Mouse (Mus musculus) liver, embryonic 15.5 days (tissue): ENCODE data around the gene Gm3755. TPM values are rescaled to one million over a fixed set of nuclear protein-coding genes. Genes with fewer than 3 reads are reported as not detected.
"Not testable (repeated sequence)": the region's sequence is repeated elsewhere in the genome, so short reads cannot be mapped to it uniquely, and the experiment has no call there.

ENCODE experiments used
- ATAC-seq: fragments of 200-750 bp; cut with Nextera tagmentation; 2 replicates; pipeline ENCODE4 v1.8.0; 2017; ENCODE audit warnings: moderate number of reproducible peaks, mild to moderate bottlenecking, moderate library complexity; ENCODE audit not compliant: insufficient read depth
- H3K27ac ChIP-seq: fragments of 300-500 bp; sonication (generic); replicated peaks from 2 replicates; pipeline ENCODE4 v1.5.1; 2015; ENCODE audit warnings: mild to moderate bottlenecking, inconsistent platforms
- H3K27me3 ChIP-seq: fragments of 300-500 bp; sonication (generic); 2 replicates; pipeline ENCODE4 v1.6.1; 2015; ENCODE audit warnings: mild to moderate bottlenecking, inconsistent platforms
- H3K36me3 ChIP-seq: fragments of 300-500 bp; sonication (generic); replicated peaks from 2 replicates; pipeline ENCODE4 v1.6.1; 2015; ENCODE audit warnings: moderate library complexity, mild to moderate bottlenecking, inconsistent platforms
- H3K4me1 ChIP-seq: fragments of 300-500 bp; sonication (generic); replicated peaks from 2 replicates; pipeline ENCODE4 v1.6.1; 2015; ENCODE audit warnings: inconsistent platforms
- H3K4me2 ChIP-seq: fragments of 300-500 bp; sonication (generic); 2 replicates; pipeline ENCODE4 v1.6.1; 2015; ENCODE audit warnings: moderate library complexity, mild to moderate bottlenecking, inconsistent platforms
- H3K4me3 ChIP-seq: fragments of 300-500 bp; sonication (generic); replicated peaks from 2 replicates; pipeline ENCODE4 v1.5.1; 2015; ENCODE audit warnings: mild to moderate bottlenecking, inconsistent platforms
- H3K9ac ChIP-seq: fragments of 300-500 bp; sonication (generic); 2 replicates; pipeline ENCODE4 v1.6.1; 2015; ENCODE audit warnings: moderate library complexity, mild to moderate bottlenecking, inconsistent platforms
- H3K9me3 ChIP-seq: fragments of 300-500 bp; sonication (generic); replicated peaks from 2 replicates; pipeline ENCODE4 v1.6.1; 2016; ENCODE audit warnings: inconsistent platforms
- whole genome bisulfite sequencing: fragments of 180-500 bp; shearing (Covaris S2); methylation state at CpG from one replicate; pipeline ENCODE4 v1.1.7; 2015; ENCODE audit warnings: mixed read lengths; ENCODE audit not compliant: insufficient replicate concordance; 5-methylcytosine and 5-hydroxymethylcytosine counted together
- polyA plus RNA-seq: library from polyadenylated mRNA; unstranded; fragments of >200 nt; fragmentation: Nextera tagmentation; extraction: Ambion mirVana; gene quantifications from 2 replicates; pipeline ENCODE4 v1.2.1, GENCODE M21; 2015

Gene Gm3755
- polyA plus RNA-seq, result 0.12 TPM in 1 of 2 replicates, not detected in the other

DNA sequence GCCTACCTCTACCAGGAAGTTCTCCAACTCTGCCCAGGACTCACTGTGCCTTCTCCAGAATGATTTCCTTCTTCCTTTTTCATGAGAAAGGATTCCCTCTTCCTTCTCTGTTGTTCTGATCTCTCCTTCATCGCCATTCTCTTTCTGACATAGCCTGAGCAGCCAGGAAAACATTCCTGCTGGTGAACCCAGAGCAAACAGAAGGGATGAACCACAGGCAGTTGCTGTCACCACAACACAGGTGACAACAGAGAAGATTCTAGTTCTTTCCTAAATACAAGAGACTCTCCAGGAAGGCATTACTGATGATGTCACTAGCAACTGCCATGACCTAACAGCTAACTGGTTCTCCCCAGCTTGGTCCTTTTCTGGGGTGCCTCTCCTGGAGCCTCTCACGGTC is at the start of gene Gm3755:
Gm3755 (minus strand) TSS at position 101 of the 400 bp plus-strand sequence.
- WGBS, result no CpG with 5 or more reads among the region's 2 CpGs
- not testable (repeated sequence) for H3K4me2 ChIP-seq, H3K4me3 ChIP-seq, H3K9ac ChIP-seq, H3K27me3 ChIP-seq, H3K4me1 ChIP-seq, H3K36me3 ChIP-seq, ATAC-seq, H3K27ac ChIP-seq, H3K9me3 ChIP-seq

DNA sequence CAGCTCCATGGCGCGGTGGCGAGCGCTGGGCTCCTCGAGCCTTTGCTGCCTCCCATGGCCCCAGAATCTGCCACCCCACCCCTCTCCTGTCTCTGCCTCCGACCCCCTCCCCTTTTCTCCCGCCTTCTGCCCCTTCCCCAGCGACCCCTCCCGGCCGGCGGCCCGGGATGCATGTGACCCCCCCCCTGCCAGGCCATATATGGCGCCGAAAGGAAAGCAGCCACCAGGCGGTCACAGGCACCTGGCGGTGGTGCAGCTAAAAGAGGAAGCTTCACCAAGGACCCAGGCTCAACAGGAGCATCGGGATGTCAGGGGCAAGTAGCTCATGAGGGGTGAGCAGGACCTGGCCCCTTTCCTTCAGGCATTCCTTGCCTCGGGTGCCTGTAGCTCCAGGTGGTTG is 38.0 kb upstream of the Gm3755 start:
- not testable (repeated sequence) for H3K9me3 ChIP-seq, H3K4me3 ChIP-seq, H3K27ac ChIP-seq, H3K9ac ChIP-seq, H3K27me3 ChIP-seq, ATAC-seq, H3K4me2 ChIP-seq, H3K4me1 ChIP-seq, H3K36me3 ChIP-seq
- 0% methylated on average over 13 of the region's 18 CpGs for WGBS

DNA sequence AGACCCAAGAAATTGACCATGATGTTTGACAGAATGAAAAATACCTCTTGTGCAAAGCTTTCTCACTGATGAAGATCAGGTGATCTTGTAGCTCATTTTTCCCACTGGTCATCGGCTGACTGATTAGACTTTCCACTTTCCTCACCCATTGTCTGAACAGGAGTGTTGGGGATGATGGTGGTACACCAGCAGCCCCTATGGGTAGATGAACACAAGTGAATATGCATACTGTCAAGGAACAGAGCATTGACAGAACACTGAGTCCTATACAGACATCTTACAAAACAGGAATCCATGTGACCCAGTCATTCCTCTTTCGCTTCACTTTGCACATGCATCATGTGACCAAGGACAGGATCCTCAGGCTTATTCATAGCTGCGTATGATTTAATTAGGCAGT is 32.9 kb upstream of the Gm3755 start, which contains the start of gene Gm3752:
Gm3752 (minus strand) TSS at position 101 of the 400 bp plus-strand sequence.
- not testable (repeated sequence) for H3K27me3 ChIP-seq, H3K4me3 ChIP-seq, ATAC-seq

DNA sequence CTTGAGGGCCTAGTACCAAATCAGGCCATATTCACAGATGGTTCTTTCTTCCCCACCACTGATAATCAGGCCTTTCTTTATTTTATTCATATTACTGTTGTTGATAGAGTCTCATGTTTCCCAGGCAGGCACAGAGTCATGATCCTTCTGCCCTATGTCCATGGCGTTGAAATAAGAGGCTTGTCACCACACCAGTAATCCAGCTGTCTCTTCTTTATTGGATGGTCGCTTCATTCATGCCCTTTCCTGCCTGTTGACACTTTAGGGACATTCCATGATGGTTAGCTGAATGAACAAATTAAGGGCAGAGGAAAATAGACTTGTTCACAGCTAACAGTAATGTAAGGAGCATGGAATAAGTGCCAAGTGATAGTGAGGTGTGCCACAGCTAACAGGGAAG is 28.2 kb downstream of the Gm3755 start:
- not testable (repeated sequence) for H3K9ac ChIP-seq, ATAC-seq, H3K36me3 ChIP-seq, H3K27me3 ChIP-seq, H3K4me3 ChIP-seq, H3K4me2 ChIP-seq, H3K4me1 ChIP-seq, H3K9me3 ChIP-seq, H3K27ac ChIP-seq
- 41% methylated on average over 2 of the region's 2 CpGs for WGBS

More for the DNA sequence above, 32.9 kb upstream of the Gm3755 start, which contains the start of gene Gm3752:
- not testable (repeated sequence) for H3K9me3 ChIP-seq, H3K4me1 ChIP-seq, H3K4me2 ChIP-seq, H3K36me3 ChIP-seq, H3K9ac ChIP-seq, H3K27ac ChIP-seq
- WGBS, result 52% methylated on average over 1 of the region's 3 CpGs

Other genes starting within 250 kb of the Gm3755 start
- not detected in 2 replicates for gene Gm3727, start 186.2 kb downstream of the Gm3755 start, polyA plus RNA-seq
- not detected in 2 replicates for gene Gm3739, start 135.9 kb downstream of the Gm3755 start, polyA plus RNA-seq
- not detected in 2 replicates for gene Gm5797, start 118.5 kb downstream of the Gm3755 start, polyA plus RNA-seq
- gene Gm8374, start 85.8 kb downstream of the Gm3755 start, polyA plus RNA-seq, result not detected in 2 replicates
- gene Gm3752, start 32.8 kb upstream of the Gm3755 start, polyA plus RNA-seq, result not detected in 2 replicates
- gene Gm3558, start 117.6 kb upstream of the Gm3755 start, polyA plus RNA-seq, result 0.07 TPM in 1 of 2 replicates, not detected in the other
- gene Gm10338, start 144.7 kb upstream of the Gm3755 start, polyA plus RNA-seq, result not detected in 2 replicates
- gene Gm10128, start 193.1 kb upstream of the Gm3755 start, polyA plus RNA-seq, result not detected in 2 replicates